Mouse (Mus musculus) spleen, adult 2 months (tissue): ENCODE data around the gene Kng1.

Experiments used
- CTCF ChIP-seq: fragments of 200-500 bp; IDR thresholded peaks from 2 replicates; pipeline ENCODE4 v1.5.1; 2011; ENCODE audit warnings: mild to moderate bottlenecking, inconsistent platforms; ENCODE audit not compliant: insufficient read depth, insufficient read length, insufficient replicate concordance; ENCODE audit errors: extremely low read depth
- POLR2A ChIP-seq: fragments of 200-500 bp; IDR thresholded peaks from 2 replicates; pipeline ENCODE4 v1.6.1; 2011; ENCODE audit warnings: low read depth, low read length, inconsistent platforms

DNA sequence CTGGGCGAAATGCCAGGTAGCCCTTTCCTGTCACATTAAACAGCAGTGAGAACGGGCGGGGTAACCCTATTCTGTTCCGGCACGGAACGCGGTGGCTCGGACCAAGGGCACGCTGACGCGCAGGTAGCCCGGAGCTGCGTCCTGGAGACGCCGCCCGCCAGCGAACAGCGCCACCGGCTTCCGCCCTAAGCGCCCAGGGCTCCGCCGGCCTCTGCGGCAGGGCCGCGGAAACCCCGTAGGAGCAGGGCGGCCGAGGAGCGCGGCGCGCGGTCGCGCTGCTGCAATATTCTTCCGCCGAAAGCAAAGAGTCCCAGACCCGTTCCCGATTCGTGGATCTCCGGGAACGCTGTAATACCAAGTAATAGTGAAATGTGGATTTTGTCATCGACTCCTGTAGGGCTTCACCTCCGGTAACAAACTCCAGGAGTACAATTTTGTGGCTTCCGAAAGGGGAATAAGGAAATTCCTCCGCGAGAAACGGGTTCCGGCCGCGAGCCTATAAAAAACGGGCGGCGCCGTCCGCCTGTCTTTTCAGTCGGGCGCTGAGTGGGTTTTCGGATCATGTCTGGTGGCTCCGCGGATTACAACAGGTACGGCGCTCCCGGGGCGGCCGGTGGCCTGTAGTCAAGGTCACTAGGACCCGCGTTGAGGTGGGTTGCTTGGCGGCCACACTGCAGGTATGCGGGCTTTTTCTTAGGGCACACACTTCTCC is 49.7 kb downstream of the Kng1 start, which contains the start of gene Eif4a2:
- TF ChIP-seq CTCF = no peak
- TF ChIP-seq POLR2A = peak; percentile 97
